Mouse (Mus musculus) E14TG2a.4 (cell line): ENCODE measurements around the gene Ncaph.
"Not testable (repeated sequence)": the region's sequence is repeated elsewhere in the genome, so short reads cannot be mapped to it uniquely, and the experiment has no call there.

Experiments used
- CTCF ChIP-seq: conservative IDR thresholded peaks from 2 replicates; pipeline ENCODE4 v1.5.1; 2014; ENCODE audit warnings: low read length
- NANOG ChIP-seq: IDR thresholded peaks from 2 replicates; pipeline ENCODE4 v1.6.1; 2014; ENCODE audit warnings: borderline replicate concordance, low read length, mixed read lengths
- POU5F1 ChIP-seq: IDR thresholded peaks from 2 replicates; pipeline ENCODE4 v1.6.1; 2014; ENCODE audit warnings: low read length, borderline replicate concordance

GRCm38 (mm10) chr2:127079066-127079465 is 54.7 kb downstream of the Ncaph start:
- not testable (repeated sequence) for TF ChIP-seq NANOG, CTCF, POU5F1
